ENCODE assay signal across 13 mouse cellular contexts in genomic region chr13:39877361-39878141, GRCm38 (mm10).
DNase-seq lines count a peak whose midpoint lies in the region; ATAC-seq lines count a peak whose summit lies in the region.
"Had no signal": no experiment of that assay in that cellular context is flagged by ENCODE, and none has a peak within 500 bp of the region (broad histone marks: within the 10 kb centered on the region; RNA-seq: fewer than 3 reads in every experiment).

No protein-coding gene starts in this region.

- H3K36me3 ChIP-seq in forebrain, embryonic 16.5 days (ENCODE audit: control insufficient read depth, insufficient read depth) = no peaks in the 10 kb centered on the region
- H3K36me3 ChIP-seq in midbrain, embryonic 13.5 days = no peaks in the 10 kb centered on the region
- H3K36me3 ChIP-seq: liver, embryonic 13.5 days had no signal

- peak overlapping the region; percentile 44 for H3K4me2 ChIP-seq in forebrain, embryonic 16.5 days (ENCODE audit: low read length)
- H3K4me2 ChIP-seq in midbrain, embryonic 13.5 days (replicated peaks) = peak overlapping the region; percentile 43
- H3K4me2 ChIP-seq: liver, embryonic 13.5 days had no signal

- H3K4me1 ChIP-seq in forebrain, embryonic 16.5 days (replicated peaks; ENCODE audit: control insufficient read depth, insufficient read depth, low read length) = peaks cover 6% of the 10 kb centered on the region; the same call in 1 of the 2 replicates
- H3K4me1 ChIP-seq in midbrain, embryonic 13.5 days (replicated peaks) = peaks cover 7% of the 10 kb centered on the region
- H3K4me1 ChIP-seq: liver, embryonic 13.5 days had no signal

- H3K27me3 ChIP-seq in forebrain, embryonic 16.5 days (replicated peaks; ENCODE audit: control insufficient read depth, insufficient read depth, low read length) = no peaks in the 10 kb centered on the region
- H3K27me3 ChIP-seq in midbrain, embryonic 13.5 days = peaks cover 73% of the 10 kb centered on the region
- H3K27me3 ChIP-seq: liver, embryonic 13.5 days had no signal

- no peak overlapping the region for H3K27ac ChIP-seq in forebrain, embryonic 16.5 days (ENCODE audit: low read length)
- no peak overlapping the region for H3K27ac ChIP-seq in midbrain, embryonic 13.5 days
- H3K27ac ChIP-seq: left cerebral cortex, adult 2 months; liver, embryonic 13.5 days had no signal

- peak overlapping the region; percentile 33; the same call in 1 of the 2 replicates for H3K9ac ChIP-seq in forebrain, embryonic 16.5 days (replicated peaks; ENCODE audit: low read depth, low read length)
- H3K9ac ChIP-seq in midbrain, embryonic 13.5 days (replicated peaks) = no peak overlapping the region
- H3K9ac ChIP-seq: liver, embryonic 13.5 days had no signal

- DNase-seq in Muller cell, postnatal 12 days (ENCODE audit: inconsistent ontology term) = peak; percentile 31
- DNase-seq in embryo, embryonic 11.5 days (ENCODE audit: low read depth, low spot score) = peak; percentile 37
- no peak for DNase-seq in layer of hippocampus, adult 11-12 months (ENCODE audit: low spot score)
- DNase-seq in cerebellum, adult 9-11 months = no peak
- DNase-seq in testis, postnatal 10 days (ENCODE audit: low spot score) = no peak
- DNase-seq in testis, postnatal 14 days (ENCODE audit: low spot score) = no peak
- DNase-seq: cerebellum, postnatal 25 days; kidney, postnatal 14 days; liver, embryonic 13.5 days had no signal

- ATAC-seq in forebrain, embryonic 16.5 days = peak; percentile 78
- ATAC-seq in midbrain, embryonic 13.5 days = peak; percentile 97
- ATAC-seq: Patski had no signal

- 3% methylated on average over 16 of the region's 16 CpGs for WGBS in forebrain, embryonic 16.5 days
- 5% methylated on average over 16 of the region's 16 CpGs for WGBS in midbrain, embryonic 13.5 days

- no peaks in the 10 kb centered on the region for H3K9me3 ChIP-seq in forebrain, embryonic 16.5 days (ENCODE audit: control insufficient read depth, low read length)
- no peaks in the 10 kb centered on the region for H3K9me3 ChIP-seq in midbrain, embryonic 13.5 days
- H3K9me3 ChIP-seq: liver, embryonic 13.5 days had no signal

- peak overlapping the region; percentile 20 for H3K4me3 ChIP-seq in forebrain, embryonic 16.5 days (replicated peaks; ENCODE audit: low read length)
- H3K4me3 ChIP-seq in midbrain, embryonic 13.5 days (replicated peaks) = peak overlapping the region; percentile 12
- H3K4me3 ChIP-seq: left cerebral cortex, adult 2 months; liver, embryonic 13.5 days had no signal

Comparison
In these comparisons a context has a peak if more than half of its experiments do, and no peak if none do; other contexts are left out.
1. DNase-seq: peak in Muller cell, postnatal 12 days (single experiment) and embryo, embryonic 11.5 days (single experiment); none in layer of hippocampus, adult 11-12 months (single experiment), cerebellum, adult 9-11 months (single experiment), testis, postnatal 10 days (single experiment) and testis, postnatal 14 days (single experiment).